Mouse (Mus musculus) erythroblast, embryonic 14.5 days (primary cell): ENCODE data around the gene Mtch2.

Experiments
- GATA1 ChIP-seq: IDR thresholded peaks from 2 replicates; pipeline ENCODE4 v1.6.1; 2012; ENCODE audit warnings: low read length, inconsistent platforms, mixed read lengths
- TAL1 ChIP-seq: IDR thresholded peaks from 3 replicates; pipeline ENCODE4 v1.6.1; 2012; ENCODE audit warnings: low read length, inconsistent platforms, mixed read lengths

GRCm38 (mm10) chr2:90848331-90848730 is 1.4 kb downstream of the Mtch2 start:
- TF ChIP-seq GATA1 (no peak), TAL1 (no peak)
